Mouse (Mus musculus) liver, adult 2 months (tissue): ENCODE results near the gene Plppr2. TPM values are rescaled to one million over a fixed set of nuclear protein-coding genes. Genes with fewer than 3 reads are reported as not detected.

Source experiments
- DNase-seq: peaks from one replicate; pipeline ENCODE4 v3.0.0-alpha.2; 2011; ENCODE audit warnings: low read depth, low spot score; ENCODE audit errors: extremely low read depth
- H3K27ac ChIP-seq: fragments of 200-500 bp; replicated peaks from 2 replicates; pipeline ENCODE4 v1.5.1; 2012; ENCODE audit warnings: low read depth, mild to moderate bottlenecking, control low read depth, inconsistent platforms, low read length; ENCODE audit not compliant: insufficient read depth
- H3K27me3 ChIP-seq: fragments of 200-500 bp; 2 replicates; pipeline ENCODE4 v1.6.1; 2012; ENCODE audit warnings: mild to moderate bottlenecking, moderate library complexity, low read length, inconsistent platforms; ENCODE audit not compliant: control insufficient read depth, insufficient read depth
- H3K36me3 ChIP-seq: fragments of 200-500 bp; 2 replicates; pipeline ENCODE4 v1.6.1; 2012; ENCODE audit warnings: low read length, inconsistent platforms; ENCODE audit not compliant: control insufficient read depth, insufficient read depth
- H3K4me1 ChIP-seq: fragments of 200-500 bp; 2 replicates; pipeline ENCODE4 v1.6.1; 2011; ENCODE audit warnings: low read length; ENCODE audit not compliant: control insufficient read depth, insufficient read depth
- H3K4me3 ChIP-seq: fragments of 200-500 bp; 2 replicates; pipeline ENCODE4 v1.5.1; 2011; ENCODE audit warnings: low read depth, mild to moderate bottlenecking, control low read depth, low read length, moderate library complexity; ENCODE audit not compliant: insufficient read depth
- H3K79me2 ChIP-seq: fragments of 200-500 bp; 2 replicates; pipeline ENCODE4 v1.6.1; 2012; ENCODE audit warnings: inconsistent platforms, mild to moderate bottlenecking, low read length, moderate library complexity; ENCODE audit not compliant: control insufficient read depth, insufficient read depth
- H3K9ac ChIP-seq: fragments of 200-500 bp; 2 replicates; pipeline ENCODE4 v1.6.1; 2012; ENCODE audit warnings: low read depth, mild to moderate bottlenecking, control low read depth, inconsistent platforms, low read length
- CTCF ChIP-seq: fragments of 200-500 bp; IDR thresholded peaks from 2 replicates; pipeline ENCODE4 v1.5.1; 2011; ENCODE audit warnings: low read depth, low read length, control low read depth
- POLR2A ChIP-seq: fragments of 200-500 bp; IDR thresholded peaks from 2 replicates; pipeline ENCODE4 v1.6.1; 2011; ENCODE audit warnings: low read length, control low read depth; ENCODE audit not compliant: insufficient read depth; ENCODE audit errors: extremely low read depth
- WGBS: fragments of 180-500 bp; shearing (Covaris S2); methylation state at CpG from one replicate; pipeline ENCODE4 v1.1.7; 2018; 5-methylcytosine and 5-hydroxymethylcytosine counted together
- polyA plus RNA-seq: library from polyadenylated mRNA; depleted of rRNA; stranded (reverse); fragments of >200 nt; gene quantifications from 2 replicates; pipeline ENCODE4 v1.2.3, GENCODE M21; 2012
- total RNA-seq: library from RNA; depleted of rRNA; stranded (reverse); fragments of >200 nt; gene quantifications from 2 replicates; pipeline ENCODE4 v1.2.3, GENCODE M21; 2014

Gene Plppr2
- total and polyA plus RNA-seq, 2 experiments, result 0.74 to 14.6 TPM

DNA sequence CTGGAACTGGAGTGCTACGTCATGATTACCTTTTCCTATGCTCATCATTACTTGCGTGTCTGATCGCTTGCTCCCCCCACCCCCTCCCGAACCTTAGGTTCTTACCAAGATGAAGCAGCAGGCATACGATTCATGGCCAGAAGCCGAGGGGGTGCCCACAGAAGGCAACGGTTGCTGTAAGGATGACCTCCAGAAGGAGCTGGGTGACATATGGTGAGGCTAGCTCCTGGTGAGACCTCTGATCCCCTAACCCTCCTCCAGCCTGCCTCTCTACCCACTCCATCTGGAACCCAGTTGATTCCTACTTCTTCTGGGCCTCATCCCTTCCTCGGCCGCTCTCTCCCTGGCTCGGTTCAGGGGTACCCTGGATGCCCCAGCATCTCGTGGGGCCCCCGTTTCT lies 2.8 kb upstream of the Plppr2 start:
- DNase-seq, result no peak
- 97% methylated on average over 12 of the region's 12 CpGs for WGBS
- H3K27ac ChIP-seq, result no peak overlapping the region
- no peaks in the 10 kb centered on the region for H3K4me1 ChIP-seq
- no peaks in the 10 kb centered on the region for H3K27me3 ChIP-seq
- TF ChIP-seq CTCF, result no peak
- no peak for TF ChIP-seq POLR2A
- no peak overlapping the region for H3K4me3 ChIP-seq
- no peaks in the 10 kb centered on the region for H3K36me3 ChIP-seq
- no peak overlapping the region for H3K9ac ChIP-seq
- no peaks in the 10 kb centered on the region for H3K79me2 ChIP-seq

DNA sequence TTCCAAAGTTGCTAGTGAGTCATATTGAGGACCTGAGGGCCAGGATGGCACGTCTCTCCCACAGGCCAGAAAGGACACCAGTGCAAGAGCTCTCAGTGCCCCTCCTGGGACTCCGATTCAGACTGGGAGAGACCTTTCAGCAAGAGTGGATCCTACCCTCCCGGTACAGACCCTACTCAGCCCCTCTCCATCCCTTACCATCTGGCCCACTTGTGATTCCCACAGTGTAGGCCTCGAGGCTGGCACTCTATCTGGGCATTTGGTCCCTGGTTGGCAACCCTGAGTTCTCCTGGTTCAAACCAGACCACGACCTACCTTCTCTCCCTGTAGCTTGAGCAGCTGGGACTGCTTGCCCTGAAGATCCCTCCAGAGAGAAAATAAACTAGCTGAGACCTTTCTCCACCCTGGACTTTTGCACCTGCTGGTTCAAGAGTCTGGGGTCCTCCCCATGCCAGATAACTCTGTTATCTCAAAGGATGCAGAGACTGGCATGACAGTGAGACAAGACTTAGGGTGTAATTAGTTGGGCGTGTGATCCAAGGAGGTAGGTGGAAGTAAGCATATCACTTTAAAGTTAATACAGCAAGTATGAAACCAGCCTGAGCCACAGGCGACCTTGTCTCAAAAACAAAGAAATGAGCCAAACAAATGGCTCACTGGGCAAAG lies 1.2 kb upstream of the Plppr2 start:
- no peak overlapping the region for H3K4me3 ChIP-seq
- no peak overlapping the region for H3K9ac ChIP-seq
- H3K79me2 ChIP-seq, result no peaks in the 10 kb centered on the region
- DNase-seq, result no peak
- no peak overlapping the region for H3K27ac ChIP-seq
- no peaks in the 10 kb centered on the region for H3K36me3 ChIP-seq
- WGBS, result 96% methylated on average over 7 of the region's 7 CpGs
- H3K4me1 ChIP-seq, result no peaks in the 10 kb centered on the region
- H3K27me3 ChIP-seq, result no peaks in the 10 kb centered on the region
- TF ChIP-seq POLR2A (no peak), CTCF (no peak)

DNA sequence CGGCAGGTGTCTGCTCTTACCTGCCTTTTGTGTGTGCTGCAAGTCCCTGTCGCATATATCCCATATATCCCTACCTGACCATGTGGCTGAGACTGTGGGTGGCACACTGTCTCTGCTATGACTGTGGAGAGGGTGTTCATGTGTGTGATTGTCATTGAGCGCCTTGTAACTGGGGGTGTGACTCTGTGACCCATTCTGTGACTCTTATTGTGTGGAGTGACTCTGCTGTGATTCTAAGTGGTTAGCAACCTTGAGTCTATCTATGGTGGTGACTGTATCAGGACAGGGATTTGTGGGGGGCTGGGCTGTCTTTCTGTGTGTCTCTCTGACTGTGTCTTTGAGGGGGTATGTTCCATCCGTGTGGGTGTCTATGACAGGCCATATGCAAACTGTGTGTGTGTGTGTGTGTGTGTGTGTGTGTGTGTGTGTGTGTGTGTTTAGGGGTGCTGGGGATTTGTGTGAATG lies 910 bp downstream of the Plppr2 start:
- Histone ChIP-seq H3K4me3 (no peak overlapping the region), H3K79me2 (no peaks in the 10 kb centered on the region)
- WGBS, result 90% methylated on average over 4 of the region's 4 CpGs

DNA sequence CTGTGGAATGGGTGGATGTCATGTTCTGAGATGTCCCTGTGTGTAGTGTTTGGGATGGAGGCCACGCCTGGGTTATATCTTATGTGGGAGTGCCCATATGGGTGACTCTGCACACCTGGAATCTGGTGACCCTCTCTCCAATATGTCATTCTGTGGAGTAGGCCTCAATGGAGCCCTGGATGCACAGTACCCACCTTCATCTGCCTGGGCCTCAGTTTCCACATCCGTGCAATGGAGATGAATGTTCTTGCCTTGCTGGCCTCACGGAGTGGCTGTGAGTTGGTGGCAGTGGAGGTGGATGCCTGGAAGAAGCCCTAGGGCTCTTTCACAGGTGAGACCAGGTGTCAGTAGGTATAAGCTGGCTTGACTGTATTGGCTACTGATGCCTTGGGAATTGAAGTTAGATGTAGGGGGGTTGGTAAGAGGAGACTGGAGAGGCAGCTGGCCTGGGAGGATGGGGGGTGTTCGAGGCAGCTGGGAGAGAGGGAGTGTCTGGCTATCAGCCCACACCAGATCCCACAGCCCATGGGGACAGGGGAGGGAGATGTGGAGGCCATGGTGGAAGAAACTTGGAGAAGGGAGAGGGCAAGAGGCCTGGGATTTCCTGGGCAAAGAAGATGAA lies 1.5 kb downstream of the Plppr2 start:
- Histone ChIP-seq H3K27ac (no peak overlapping the region), H3K36me3 (no peaks in the 10 kb centered on the region), H3K4me3 (no peak overlapping the region), H3K4me1 (no peaks in the 10 kb centered on the region), H3K27me3 (no peaks in the 10 kb centered on the region), H3K9ac (no peak overlapping the region), H3K79me2 (no peaks in the 10 kb centered on the region)
- 94% methylated on average over 4 of the region's 4 CpGs for WGBS
- no peak for DNase-seq
- TF ChIP-seq CTCF (no peak), POLR2A (no peak)

More for the DNA sequence above, 910 bp downstream of the Plppr2 start:
- Histone ChIP-seq H3K27ac (no peak overlapping the region), H3K4me1 (no peaks in the 10 kb centered on the region), H3K27me3 (no peaks in the 10 kb centered on the region), H3K36me3 (no peaks in the 10 kb centered on the region), H3K9ac (no peak overlapping the region)
- no peak for DNase-seq
- TF ChIP-seq POLR2A (no peak), CTCF (no peak)

DNA sequence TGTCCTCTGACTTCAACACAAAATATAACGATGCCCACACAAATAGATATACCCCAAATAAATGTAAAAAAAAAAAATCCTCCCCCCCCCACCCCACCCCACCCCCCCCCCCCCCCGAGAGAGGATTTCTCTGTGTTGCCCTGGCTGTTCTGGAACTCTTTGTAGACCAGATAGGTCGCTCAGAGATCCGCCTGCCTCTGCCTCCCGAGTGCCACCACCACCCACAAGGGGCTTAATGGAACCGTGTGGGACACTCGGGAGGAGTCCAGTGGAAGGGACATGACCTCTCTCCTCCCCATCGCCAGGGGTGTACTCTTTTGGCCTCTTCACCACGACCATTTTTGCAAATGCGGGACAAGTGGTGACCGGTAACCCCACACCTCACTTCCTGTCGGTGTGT lies 6.2 kb downstream of the Plppr2 start:
- Histone ChIP-seq H3K27ac (no peak overlapping the region), H3K9ac (no peak overlapping the region), H3K79me2 (no peaks in the 10 kb centered on the region), H3K4me3 (no peak overlapping the region), H3K27me3 (no peaks in the 10 kb centered on the region), H3K4me1 (no peaks in the 10 kb centered on the region), H3K36me3 (no peaks in the 10 kb centered on the region)
- no peak for TF ChIP-seq CTCF
- TF ChIP-seq POLR2A, result no peak
- no peak for DNase-seq
- WGBS, result 72% methylated on average over 12 of the region's 12 CpGs

DNA sequence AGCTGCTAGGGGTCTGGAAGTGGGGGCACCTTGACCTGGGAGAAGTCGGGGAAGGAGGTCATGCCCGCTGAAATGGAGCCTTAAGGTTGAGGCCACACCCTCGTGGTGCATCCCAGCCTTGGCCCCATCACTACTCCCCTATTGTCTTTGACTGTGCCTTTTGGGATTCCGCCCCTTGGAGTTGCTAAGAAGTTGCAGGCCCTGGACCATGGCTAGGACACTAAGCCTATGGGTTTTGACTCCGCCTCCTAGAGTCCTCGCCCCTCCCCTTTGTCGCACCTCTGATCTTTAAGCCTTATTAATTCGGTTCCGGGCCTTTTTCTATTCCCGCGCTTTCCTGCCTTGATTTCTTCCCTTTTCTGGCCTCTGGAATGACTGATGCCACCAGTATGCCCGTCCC lies 6.8 kb downstream of the Plppr2 start:
- Histone ChIP-seq H3K4me1 (no peaks in the 10 kb centered on the region), H3K4me3 (no peak overlapping the region), H3K36me3 (no peaks in the 10 kb centered on the region), H3K9ac (no peak overlapping the region), H3K27ac (no peak overlapping the region), H3K79me2 (no peaks in the 10 kb centered on the region), H3K27me3 (no peaks in the 10 kb centered on the region)
- DNase-seq, result no peak
- WGBS, result 44% methylated on average over 12 of the region's 12 CpGs
- TF ChIP-seq POLR2A (no peak), CTCF (no peak)
